Mouse (Mus musculus): Measurements from ENCODE around the gene Hmces. TPM values are rescaled to one million over a fixed set of nuclear protein-coding genes. Genes with fewer than 3 reads are reported as not detected.
"Not testable (repeated sequence)": the region's sequence is repeated elsewhere in the genome, so short reads cannot be mapped to it uniquely, and the experiment has no call there.

Hmces gene
- polyA plus RNA-seq, 1 experiment from 2014 or later, result 71.9 TPM

DNA sequence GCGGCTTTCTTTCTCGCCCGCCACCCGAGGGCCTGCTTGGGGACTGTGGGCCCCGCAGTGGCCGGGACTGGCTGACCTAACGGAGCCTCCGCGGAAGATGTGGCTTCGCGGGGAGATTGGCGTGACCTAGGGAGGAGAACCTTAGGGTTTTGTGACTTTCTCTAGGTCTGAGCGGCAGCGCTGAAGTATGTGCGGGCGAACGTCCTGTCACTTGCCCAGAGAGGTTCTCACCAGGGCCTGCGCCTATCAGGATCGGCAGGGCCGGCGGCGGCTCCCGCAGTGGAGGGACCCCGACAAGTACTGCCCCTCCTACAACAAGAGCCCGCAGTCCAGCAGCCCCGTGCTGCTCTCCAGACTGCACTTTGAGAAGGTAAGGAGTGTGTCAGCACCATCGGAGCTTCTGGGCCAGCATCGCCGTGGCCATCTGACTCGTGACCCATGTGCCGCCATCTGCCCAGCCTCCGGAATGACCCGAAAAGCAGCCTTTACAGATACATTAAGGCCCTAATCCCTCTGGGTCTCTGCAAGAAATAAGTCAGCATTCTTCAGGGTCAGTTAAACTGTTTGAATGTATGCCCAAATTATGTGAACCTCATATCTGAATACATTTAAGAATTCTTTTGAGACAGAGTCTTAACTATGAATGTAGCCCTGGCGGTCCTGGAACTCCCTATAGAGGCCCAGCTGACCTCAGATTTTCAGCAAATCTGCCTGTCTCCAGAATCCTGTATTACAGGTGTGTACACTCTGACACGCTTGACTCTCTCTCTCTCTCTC lies 779 bp downstream of the Hmces start:
- H3K27me3 ChIP-seq, result no peaks in the 10 kb centered on the region
- peak; percentile 22 for ATAC-seq (ENCODE audit: insufficient number of reproducible peaks, insufficient read depth, low FRiP score, low TSS enrichment, low read depth)
- peaks cover 70% of the 10 kb centered on the region for H3K36me3 ChIP-seq
- peak overlapping the region; percentile 88 for H3K4me2 ChIP-seq
- peak overlapping the region; percentile 70 for H3K4me3 ChIP-seq (replicated peaks)
- 3% methylated on average over 35 of the region's 35 CpGs for WGBS
- peak overlapping the region; percentile 91 for H3K27ac ChIP-seq
- peak overlapping the region; percentile 78 for H3K9ac ChIP-seq (replicated peaks)
- H3K9me3 ChIP-seq, result no peaks in the 10 kb centered on the region
- H3K4me1 ChIP-seq (replicated peaks), result peaks cover 15% of the 10 kb centered on the region

DNA sequence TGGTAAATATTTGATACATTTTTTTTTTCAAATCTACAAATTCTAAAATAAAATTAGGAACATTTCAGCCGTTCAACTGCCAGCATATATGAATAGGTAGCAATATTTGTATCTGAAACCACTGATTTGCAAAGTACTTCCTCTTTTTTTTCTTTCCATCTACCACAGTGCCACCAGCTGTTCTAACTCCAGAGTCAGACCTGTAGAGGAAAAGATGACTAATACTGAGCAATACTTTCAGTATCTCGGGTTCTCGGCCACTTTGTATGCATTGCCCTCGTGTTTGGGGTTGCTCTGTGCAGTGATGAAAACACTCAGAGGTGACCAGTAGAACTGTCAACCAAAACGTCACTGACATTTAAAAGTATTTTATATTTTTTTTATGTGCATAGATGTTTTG lies 2.2 kb downstream of the Hmces start:
- H3K9me3 ChIP-seq, result no peaks in the 10 kb centered on the region
- WGBS, result 86% methylated on average over 5 of the region's 5 CpGs
- H3K27ac ChIP-seq, result no peak overlapping the region
- no peak overlapping the region for H3K9ac ChIP-seq (replicated peaks)
- peaks cover 15% of the 10 kb centered on the region for H3K4me1 ChIP-seq (replicated peaks)
- H3K36me3 ChIP-seq, result peaks cover 70% of the 10 kb centered on the region
- H3K4me2 ChIP-seq, result no peak overlapping the region
- no peak overlapping the region for H3K4me3 ChIP-seq (replicated peaks)
- no peak for ATAC-seq (ENCODE audit: insufficient number of reproducible peaks, insufficient read depth, low FRiP score, low TSS enrichment, low read depth)
- H3K27me3 ChIP-seq, result no peaks in the 10 kb centered on the region

GRCm38 (mm10) chr6:87921201-87921600 lies 7.5 kb downstream of the Hmces start:
- Histone ChIP-seq H3K9me3 (no peaks in the 10 kb centered on the region), H3K4me2 (no peak overlapping the region), H3K27ac (no peak overlapping the region), H3K27me3 (no peaks in the 10 kb centered on the region), H3K4me1 (replicated peaks) (no peaks in the 10 kb centered on the region), H3K9ac (replicated peaks) (no peak overlapping the region), H3K36me3 (peaks cover 91% of the 10 kb centered on the region), H3K4me3 (replicated peaks) (no peak overlapping the region)
- 93% methylated on average over 4 of the region's 4 CpGs for WGBS
- ATAC-seq (ENCODE audit: insufficient number of reproducible peaks, insufficient read depth, low FRiP score, low TSS enrichment, low read depth), result no peak

GRCm38 (mm10) chr6:87923624-87924023 lies 9.9 kb downstream of the Hmces start:
- H3K27me3 ChIP-seq, result no peaks in the 10 kb centered on the region
- H3K4me3 ChIP-seq (replicated peaks), result no peak overlapping the region
- no peak for ATAC-seq (ENCODE audit: insufficient number of reproducible peaks, insufficient read depth, low FRiP score, low TSS enrichment, low read depth)
- H3K36me3 ChIP-seq, result peaks cover 81% of the 10 kb centered on the region
- no peak overlapping the region for H3K27ac ChIP-seq
- H3K4me1 ChIP-seq (replicated peaks), result no peaks in the 10 kb centered on the region
- 85% methylated on average over 1 of the region's 1 CpGs for WGBS
- no peaks in the 10 kb centered on the region for H3K9me3 ChIP-seq
- H3K9ac ChIP-seq (replicated peaks), result no peak overlapping the region
- H3K4me2 ChIP-seq, result no peak overlapping the region

DNA sequence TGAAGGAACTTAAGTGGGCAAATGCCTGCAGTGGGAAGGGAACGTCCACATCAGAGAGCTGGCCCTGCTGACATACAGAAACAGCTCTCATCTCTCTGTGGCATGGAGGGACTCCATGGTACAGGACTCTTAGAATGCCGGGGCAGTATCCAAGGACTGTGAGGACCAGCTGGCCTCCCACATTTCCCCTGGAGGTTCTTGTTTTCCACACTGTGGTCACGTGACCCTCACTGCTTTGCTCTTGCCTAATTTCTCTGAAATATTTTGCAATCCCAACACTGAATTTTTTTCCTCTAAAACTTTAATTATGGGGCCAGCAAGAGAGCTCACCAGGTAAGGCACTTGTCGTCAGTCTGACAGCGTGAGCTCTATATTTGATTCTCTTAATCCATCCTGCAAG lies 21.3 kb downstream of the Hmces start:
- Histone ChIP-seq H3K4me3 (replicated peaks) (no peak overlapping the region), H3K4me1 (replicated peaks) (0 out of 2 replicates have a peak, but pooled peaks cover 6% of the 10 kb centered on the region), H3K9me3 (no peaks in the 10 kb centered on the region), H3K27ac (no peak overlapping the region), H3K9ac (replicated peaks) (no peak overlapping the region), H3K4me2 (no peak overlapping the region), H3K27me3 (no peaks in the 10 kb centered on the region), H3K36me3 (peaks cover 64% of the 10 kb centered on the region)
- ATAC-seq (ENCODE audit: insufficient number of reproducible peaks, insufficient read depth, low FRiP score, low TSS enrichment, low read depth), result no peak
- 84% methylated on average over 5 of the region's 5 CpGs for WGBS

GRCm38 (mm10) chr6:87937178-87937788 lies 23.5 kb downstream of the Hmces start:
- Histone ChIP-seq H3K4me3 (replicated peaks) (no peak overlapping the region), H3K27me3 (no peaks in the 10 kb centered on the region), H3K27ac (peak overlapping the region; percentile 2; the same call in 1 of the 2 replicates), H3K4me2 (no peak overlapping the region), H3K36me3 (peaks cover 44% of the 10 kb centered on the region), H3K4me1 (replicated peaks) (0 out of 2 replicates have a peak, but pooled peaks cover 6% of the 10 kb centered on the region), H3K9ac (replicated peaks) (no peak overlapping the region), H3K9me3 (no peaks in the 10 kb centered on the region)
- peak; percentile 90 for ATAC-seq (ENCODE audit: insufficient number of reproducible peaks, insufficient read depth, low FRiP score, low TSS enrichment, low read depth)
- 39% methylated on average over 19 of the region's 19 CpGs for WGBS

- ATAC-seq (ENCODE audit: insufficient number of reproducible peaks, insufficient read depth, low FRiP score, low TSS enrichment, low read depth), result no peak
- Histone ChIP-seq H3K9me3 (no peaks in the 10 kb centered on the region), H3K4me3 (replicated peaks) (no peak overlapping the region), H3K36me3 (peaks cover 30% of the 10 kb centered on the region), H3K9ac (replicated peaks) (no peak overlapping the region), H3K4me2 (no peak overlapping the region), H3K4me1 (replicated peaks) (0 out of 2 replicates have a peak, but pooled peaks cover 6% of the 10 kb centered on the region), H3K27ac (no peak overlapping the region), H3K27me3 (no peaks in the 10 kb centered on the region)
- WGBS, result 78% methylated on average over 3 of the region's 3 CpGs
Measured at GRCm38 (mm10) chr6:87938941-87939340, 25.2 kb downstream of the Hmces start.

DNA sequence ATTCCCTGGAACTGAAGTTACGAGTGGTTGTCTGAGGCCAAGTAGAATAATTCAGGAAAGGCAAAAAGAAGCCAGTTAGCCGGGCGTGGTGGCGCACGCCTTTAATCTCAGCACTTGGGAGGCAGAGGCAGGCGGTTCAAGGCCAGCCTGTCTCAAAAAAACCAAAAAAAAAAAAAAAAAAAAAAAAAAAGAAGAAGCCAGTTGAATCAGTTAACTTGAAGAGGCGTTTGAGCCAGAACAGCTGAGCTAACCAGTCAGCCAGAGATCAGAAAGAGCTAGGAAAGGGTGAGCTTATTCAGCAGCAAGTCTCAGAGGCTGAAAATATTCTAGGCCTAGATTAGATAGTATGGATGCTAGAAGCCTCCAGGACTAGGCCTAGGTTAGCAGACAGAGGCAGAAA lies 28.4 kb downstream of the Hmces start:
- Histone ChIP-seq H3K4me3 (replicated peaks) (no peak overlapping the region), H3K4me1 (replicated peaks) (0 out of 2 replicates have a peak, but pooled peaks cover 4% of the 10 kb centered on the region), H3K36me3 (no peaks in the 10 kb centered on the region), H3K27ac (no peak overlapping the region), H3K4me2 (no peak overlapping the region), H3K9ac (replicated peaks) (no peak overlapping the region), H3K9me3 (no peaks in the 10 kb centered on the region), H3K27me3 (no peaks in the 10 kb centered on the region)
- ATAC-seq (ENCODE audit: insufficient number of reproducible peaks, insufficient read depth, low FRiP score, low TSS enrichment, low read depth), result no peak
- 86% methylated on average over 7 of the region's 7 CpGs for WGBS

- WGBS, result 68% methylated on average over 4 of the region's 4 CpGs
- H3K27ac ChIP-seq; H3K4me2 ChIP-seq; ATAC-seq (ENCODE audit: insufficient number of reproducible peaks, insufficient read depth, low FRiP score, low TSS enrichment, low read depth); H3K4me1 ChIP-seq (replicated peaks); H3K27me3 ChIP-seq; H3K36me3 ChIP-seq; H3K9ac ChIP-seq (replicated peaks); H3K4me3 ChIP-seq (replicated peaks): not testable (repeated sequence)
- H3K9me3 ChIP-seq, result peaks cover 15% of the 10 kb centered on the region; the same call in 1 of the 2 replicates
Measured at GRCm38 (mm10) chr6:87962457-87962856, 48.7 kb downstream of the Hmces start.

GRCm38 (mm10) chr6:87970041-87970440 lies 56.3 kb downstream of the Hmces start:
- Histone ChIP-seq H3K9me3 (no peaks in the 10 kb centered on the region), H3K9ac (replicated peaks) (no peak overlapping the region; the same call in 1 of the 2 replicates), H3K4me2 (no peak overlapping the region), H3K27ac (no peak overlapping the region), H3K27me3 (no peaks in the 10 kb centered on the region), H3K36me3 (no peaks in the 10 kb centered on the region), H3K4me3 (replicated peaks) (no peak overlapping the region), H3K4me1 (replicated peaks) (no peaks in the 10 kb centered on the region)
- WGBS, result 29% methylated on average over 2 of the region's 2 CpGs
- ATAC-seq (ENCODE audit: insufficient number of reproducible peaks, insufficient read depth, low FRiP score, low TSS enrichment, low read depth), result no peak

DNA sequence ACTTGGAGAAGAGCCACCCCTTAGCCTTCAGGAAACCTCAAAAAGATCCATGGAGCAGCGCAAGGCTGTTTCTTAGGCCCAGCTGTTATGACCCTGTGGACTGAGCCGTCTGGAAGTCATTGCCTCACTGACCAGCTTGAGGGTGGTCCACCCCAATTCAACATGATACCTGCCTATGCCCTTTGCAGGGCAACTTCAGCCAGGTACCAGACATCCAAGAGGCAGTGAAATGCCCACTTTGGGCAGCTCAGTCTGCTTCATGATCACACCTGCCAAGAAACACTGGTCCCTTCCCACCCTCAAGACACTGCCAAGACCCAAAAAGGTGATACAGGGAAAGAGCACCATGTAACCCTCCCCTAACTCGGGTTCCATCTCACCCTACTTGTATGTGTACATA lies 66.0 kb downstream of the Hmces start:
- Histone ChIP-seq H3K9ac (replicated peaks) (0 out of 2 replicates have a peak overlapping the region, but pooled peaks have one; percentile 98), H3K9me3 (no peaks in the 10 kb centered on the region), H3K4me1 (replicated peaks) (peaks cover 16% of the 10 kb centered on the region), H3K4me3 (replicated peaks) (peak overlapping the region; percentile 98), H3K27me3 (no peaks in the 10 kb centered on the region), H3K27ac (peak overlapping the region; percentile 97), H3K4me2 (peak overlapping the region; percentile 78), H3K36me3 (peaks cover 20% of the 10 kb centered on the region)
- WGBS, result 60% methylated on average over 3 of the region's 3 CpGs
- 0 out of 2 replicates have a peak, but pooled peaks have one; percentile 18 for ATAC-seq (ENCODE audit: insufficient number of reproducible peaks, insufficient read depth, low FRiP score, low TSS enrichment, low read depth)
